Comparison of ENCODE assay signal across 11 mouse cellular contexts in the genomic region with DNA sequence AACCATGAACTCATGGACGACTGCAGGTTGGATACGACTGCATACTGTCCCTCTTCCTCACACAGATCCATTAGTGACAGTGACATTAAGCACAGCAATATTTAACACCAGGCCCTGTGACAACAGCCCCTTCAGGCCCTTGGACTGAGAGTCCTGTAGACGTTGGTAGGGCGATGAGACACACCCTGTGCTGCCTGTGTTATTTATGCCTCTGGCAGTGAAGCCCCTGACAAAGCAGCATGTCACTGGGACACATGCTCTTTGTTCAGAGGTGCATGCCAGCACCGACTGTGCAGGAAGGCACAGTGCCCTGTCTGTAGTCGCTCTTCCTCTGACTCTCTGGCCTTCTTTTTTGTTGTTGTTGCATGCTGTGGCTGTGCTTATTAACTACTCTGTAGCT. TPM values are rescaled to one million over a fixed set of nuclear protein-coding genes. Genes with fewer than 3 reads are reported as not detected.
A peak's percentile ranks its signal among the peaks of the same experiment; 100 is the strongest.
DNase-seq lines count a peak whose midpoint lies in the region; ATAC-seq and TF ChIP-seq lines count a peak whose summit lies in the region.
"Had no signal": no experiment of that assay in that cellular context is flagged by ENCODE, and none has a peak within 500 bp of the region (broad histone marks: within the 10 kb centered on the region; RNA-seq: fewer than 3 reads in every experiment).

No protein-coding gene starts in this region.

- peaks cover 39% of the 10 kb centered on the region for H3K4me1 ChIP-seq in hindbrain, embryonic 10.5 days (replicated peaks)
- H3K4me1 ChIP-seq in hindbrain, embryonic 13.5 days (replicated peaks): peaks cover 26% of the 10 kb centered on the region
- H3K4me1 ChIP-seq in cerebellum, adult 2 months (ENCODE audit: control insufficient read depth, insufficient read depth, low read length): peaks cover 28% of the 10 kb centered on the region
- H3K4me1 ChIP-seq in kidney, embryonic 14.5 days (ENCODE audit: control insufficient read depth, insufficient read depth, low read length): peaks cover 9% of the 10 kb centered on the region

- ATAC-seq in hindbrain, embryonic 13.5 days (ENCODE audit: low FRiP score): no peak
- ATAC-seq in kidney, embryonic 14.5 days (ENCODE audit: low FRiP score, low TSS enrichment): no peak

- no peak overlapping the region for H3K4me2 ChIP-seq in hindbrain, embryonic 13.5 days
- no peak overlapping the region for H3K4me2 ChIP-seq in kidney, embryonic 14.5 days (replicated peaks; ENCODE audit: low read depth, low read length)
- H3K4me2 ChIP-seq: embryonic facial prominence, embryonic 15.5 days had no signal

- no peak for TF ChIP-seq CTCF in cerebellum, adult 2 months (IDR thresholded peaks at IDR 0.05; ENCODE audit: borderline replicate concordance, insufficient read depth, low read depth, low read length)

- 45% methylated on average over 6 of the region's 6 CpGs for WGBS in hindbrain, embryonic 10.5 days
- 33% methylated on average over 6 of the region's 6 CpGs for WGBS in hindbrain, embryonic 13.5 days
- 7% methylated on average over 6 of the region's 6 CpGs for WGBS in cerebellum, adult 2 months
- WGBS in kidney, embryonic 14.5 days: 58% methylated on average over 6 of the region's 6 CpGs

- no peaks in the 10 kb centered on the region for H3K27me3 ChIP-seq in hindbrain, embryonic 10.5 days (ENCODE audit: insufficient read depth, poor library complexity, severe bottlenecking)
- H3K27me3 ChIP-seq in hindbrain, embryonic 13.5 days: no peaks in the 10 kb centered on the region
- no peaks in the 10 kb centered on the region for H3K27me3 ChIP-seq in cerebellum, adult 2 months (ENCODE audit: control insufficient read depth, insufficient read depth, low read length)
- no peaks in the 10 kb centered on the region for H3K27me3 ChIP-seq in kidney, embryonic 14.5 days (ENCODE audit: control insufficient read depth, insufficient read depth, low read length)
- H3K27me3 ChIP-seq: embryonic facial prominence, embryonic 15.5 days had no signal

- peak overlapping the region; percentile 50; the same call in 1 of the 2 replicates for H3K27ac ChIP-seq in hindbrain, embryonic 10.5 days
- H3K27ac ChIP-seq in hindbrain, embryonic 13.5 days: no peak overlapping the region
- H3K27ac ChIP-seq in cerebellum, adult 2 months (ENCODE audit: insufficient read depth, low read length): peak overlapping the region; percentile 47
- H3K27ac ChIP-seq in kidney, embryonic 14.5 days (ENCODE audit: low read depth, low read length): no peak overlapping the region
- H3K27ac ChIP-seq: embryonic facial prominence, embryonic 15.5 days; layer of hippocampus, adult 2 months had no signal

- H3K9ac ChIP-seq in hindbrain, embryonic 13.5 days: no peak overlapping the region
- H3K9ac ChIP-seq in kidney, embryonic 14.5 days (ENCODE audit: low read depth, low read length): no peak overlapping the region
- H3K9ac ChIP-seq: embryonic facial prominence, embryonic 15.5 days had no signal

- H3K36me3 ChIP-seq in hindbrain, embryonic 10.5 days: peaks cover 5% of the 10 kb centered on the region; the same call in 1 of the 2 replicates
- H3K36me3 ChIP-seq in hindbrain, embryonic 13.5 days: no peaks in the 10 kb centered on the region
- H3K36me3 ChIP-seq in kidney, embryonic 14.5 days (ENCODE audit: control insufficient read depth, insufficient read depth, low read length): no peaks in the 10 kb centered on the region
- H3K36me3 ChIP-seq: embryonic facial prominence, embryonic 15.5 days had no signal

- TF ChIP-seq POLR2A in cerebellum, adult 2 months (IDR thresholded peaks at IDR 0.05; ENCODE audit: borderline replicate concordance, insufficient read depth, low read length): no peak

- DNase-seq in hindbrain, embryonic 10.5 days (ENCODE audit: low spot score): peak; percentile 17
- DNase-seq in cerebellum, adult 2 months: peak; percentile 73 to 83
- peak; percentile 72 to 74 for DNase-seq in cerebellum, postnatal 36 days
- DNase-seq in mesoderm, embryonic 11.5 days (ENCODE audit: low read depth, low spot score): peak; percentile 50
- DNase-seq in B cell, adult 2 months: no peak
- DNase-seq: lung, adult 2 months; right cerebral cortex, postnatal 4 days had no signal

- H3K4me3 ChIP-seq in hindbrain, embryonic 10.5 days: no peak overlapping the region
- no peak overlapping the region for H3K4me3 ChIP-seq in hindbrain, embryonic 13.5 days
- no peak overlapping the region for H3K4me3 ChIP-seq in cerebellum, adult 2 months (replicated peaks; ENCODE audit: insufficient read depth, low read depth, low read length)
- no peak overlapping the region for H3K4me3 ChIP-seq in kidney, embryonic 14.5 days (ENCODE audit: low read length)
- H3K4me3 ChIP-seq: embryonic facial prominence, embryonic 15.5 days; layer of hippocampus, adult 2 months had no signal

- H3K9me3 ChIP-seq in hindbrain, embryonic 10.5 days: no peaks in the 10 kb centered on the region
- no peaks in the 10 kb centered on the region for H3K9me3 ChIP-seq in hindbrain, embryonic 13.5 days
- no peaks in the 10 kb centered on the region for H3K9me3 ChIP-seq in kidney, embryonic 14.5 days (ENCODE audit: control insufficient read depth, low read length)
- H3K9me3 ChIP-seq: embryonic facial prominence, embryonic 15.5 days had no signal

RNA-seq across cellular contexts. Expression of a gene that starts 1.8 kb away (rescaled TPM):
- polyA plus RNA-seq in hindbrain, embryonic 10.5 days (2016; fragmentation: Nextera tagmentation; extraction: Ambion mirVana): 250 and 377 TPM in 2 replicates
- polyA plus RNA-seq in hindbrain, embryonic 13.5 days (2015; fragmentation: Nextera tagmentation; extraction: Ambion mirVana): 97.0 and 104 TPM in 2 replicates
- polyA plus RNA-seq in cerebellum, adult 2 months (2012; rRNA removed): 44.9 and 51.8 TPM in 2 replicates
- polyA plus RNA-seq in kidney, embryonic 14.5 days (2014; fragmentation: Nextera tagmentation; extraction: Ambion mirVana): 378 and 408 TPM in 2 replicates

RNA-seq across cellular contexts. Expression of a gene that starts 35.6 kb away (rescaled TPM):
- polyA plus RNA-seq in hindbrain, embryonic 10.5 days (2016; fragmentation: Nextera tagmentation; extraction: Ambion mirVana): 13.2 and 14.3 TPM in 2 replicates
- 0.22 and 0.62 TPM in 2 replicates for polyA plus RNA-seq in hindbrain, embryonic 13.5 days (2015; fragmentation: Nextera tagmentation; extraction: Ambion mirVana)
- 0.14 and 0.16 TPM in 2 replicates for polyA plus RNA-seq in cerebellum, adult 2 months (2012; rRNA removed)
- 0.57 and 0.73 TPM in 2 replicates for polyA plus RNA-seq in kidney, embryonic 14.5 days (2014; fragmentation: Nextera tagmentation; extraction: Ambion mirVana)
- polyA plus RNA-seq: lung, adult 2 months had no signal

RNA-seq across cellular contexts. Expression of a gene that starts 40.2 kb away (rescaled TPM):
- polyA plus RNA-seq in hindbrain, embryonic 10.5 days (2016; fragmentation: Nextera tagmentation; extraction: Ambion mirVana): 79.1 and 80.5 TPM in 2 replicates
- polyA plus RNA-seq in hindbrain, embryonic 13.5 days (2015; fragmentation: Nextera tagmentation; extraction: Ambion mirVana): 64.7 and 67.5 TPM in 2 replicates
- polyA plus RNA-seq in cerebellum, adult 2 months (2012; rRNA removed): 29.0 and 30.3 TPM in 2 replicates
- polyA plus RNA-seq in kidney, embryonic 14.5 days (2014; fragmentation: Nextera tagmentation; extraction: Ambion mirVana): 64.0 and 65.8 TPM in 2 replicates

RNA-seq across cellular contexts. Expression of a gene that starts 59.6 kb away (rescaled TPM):
- 10.4 and 11.9 TPM in 2 replicates for polyA plus RNA-seq in hindbrain, embryonic 10.5 days (2016; fragmentation: Nextera tagmentation; extraction: Ambion mirVana)
- polyA plus RNA-seq in hindbrain, embryonic 13.5 days (2015; fragmentation: Nextera tagmentation; extraction: Ambion mirVana): 8.9 and 10.0 TPM in 2 replicates
- polyA plus RNA-seq in cerebellum, adult 2 months (2012; rRNA removed): 7.7 and 8.1 TPM in 2 replicates
- polyA plus RNA-seq in kidney, embryonic 14.5 days (2014; fragmentation: Nextera tagmentation; extraction: Ambion mirVana): 10.8 and 13.2 TPM in 2 replicates

Comparison
In these comparisons a context has a peak if more than half of its experiments do, and no peak if none do; other contexts are left out.
1. H3K27ac ChIP-seq: peak in hindbrain, embryonic 10.5 days (single experiment) and cerebellum, adult 2 months (single experiment); none in hindbrain, embryonic 13.5 days (single experiment) and kidney, embryonic 14.5 days (single experiment).
2. DNase-seq: peak in hindbrain, embryonic 10.5 days (single experiment), cerebellum, adult 2 months (2 of 2), cerebellum, postnatal 36 days (2 of 2) and mesoderm, embryonic 11.5 days (single experiment); none in B cell, adult 2 months (0 of 2).